Mouse (Mus musculus): ENCODE data around the gene Mcts2. TPM values are rescaled to one million over a fixed set of nuclear protein-coding genes. Genes with fewer than 3 reads are reported as not detected.
A peak's percentile ranks its signal among the peaks of the same experiment; 100 is the strongest.

Gene Mcts2
- polyA plus RNA-seq, 1 experiment from 2014 or later, result 43.4 TPM

GRCm38 (mm10) chr2:152727795-152728510 lies 41.1 kb downstream of the Mcts2 start:
- H3K4me2 ChIP-seq, result no peak overlapping the region
- ATAC-seq (ENCODE audit: low FRiP score) (no peak), DNase-seq (ENCODE audit: low spot score, missing footprints) (no peak)
- H3K4me3 ChIP-seq (ENCODE audit: low read depth, low read length), result no peak overlapping the region
- H3K27ac ChIP-seq (ENCODE audit: low read depth, low read length), result no peak overlapping the region; the same call in 1 of the 2 replicates
- H3K9ac ChIP-seq (ENCODE audit: low read length), result no peak overlapping the region
- H3K4me1 ChIP-seq (ENCODE audit: control insufficient read depth, insufficient read depth, low read length), result peaks cover 23% of the 10 kb centered on the region
- H3K9me3 ChIP-seq (ENCODE audit: control insufficient read depth, low read length), result no peaks in the 10 kb centered on the region
- no peaks in the 10 kb centered on the region for H3K27me3 ChIP-seq (ENCODE audit: control insufficient read depth, insufficient read depth, low read length)
- 87% methylated on average over 14 of the region's 14 CpGs for WGBS
- H3K36me3 ChIP-seq (ENCODE audit: control insufficient read depth, insufficient read depth, low read length), result no peaks in the 10 kb centered on the region

GRCm38 (mm10) chr2:152728594-152728993 lies 41.8 kb downstream of the Mcts2 start:
- Histone ChIP-seq H3K9me3 (ENCODE audit: control insufficient read depth, low read length) (no peaks in the 10 kb centered on the region), H3K4me2 (no peak overlapping the region), H3K27me3 (ENCODE audit: control insufficient read depth, insufficient read depth, low read length) (no peaks in the 10 kb centered on the region), H3K9ac (ENCODE audit: low read length) (no peak overlapping the region), H3K27ac (ENCODE audit: low read depth, low read length) (no peak overlapping the region), H3K4me1 (ENCODE audit: control insufficient read depth, insufficient read depth, low read length) (peaks cover 22% of the 10 kb centered on the region), H3K36me3 (ENCODE audit: control insufficient read depth, insufficient read depth, low read length) (no peaks in the 10 kb centered on the region), H3K4me3 (ENCODE audit: low read depth, low read length) (no peak overlapping the region)
- DNase-seq (ENCODE audit: low spot score, missing footprints) (no peak), ATAC-seq (ENCODE audit: low FRiP score) (no peak)
- 89% methylated on average over 7 of the region's 7 CpGs for WGBS

DNA sequence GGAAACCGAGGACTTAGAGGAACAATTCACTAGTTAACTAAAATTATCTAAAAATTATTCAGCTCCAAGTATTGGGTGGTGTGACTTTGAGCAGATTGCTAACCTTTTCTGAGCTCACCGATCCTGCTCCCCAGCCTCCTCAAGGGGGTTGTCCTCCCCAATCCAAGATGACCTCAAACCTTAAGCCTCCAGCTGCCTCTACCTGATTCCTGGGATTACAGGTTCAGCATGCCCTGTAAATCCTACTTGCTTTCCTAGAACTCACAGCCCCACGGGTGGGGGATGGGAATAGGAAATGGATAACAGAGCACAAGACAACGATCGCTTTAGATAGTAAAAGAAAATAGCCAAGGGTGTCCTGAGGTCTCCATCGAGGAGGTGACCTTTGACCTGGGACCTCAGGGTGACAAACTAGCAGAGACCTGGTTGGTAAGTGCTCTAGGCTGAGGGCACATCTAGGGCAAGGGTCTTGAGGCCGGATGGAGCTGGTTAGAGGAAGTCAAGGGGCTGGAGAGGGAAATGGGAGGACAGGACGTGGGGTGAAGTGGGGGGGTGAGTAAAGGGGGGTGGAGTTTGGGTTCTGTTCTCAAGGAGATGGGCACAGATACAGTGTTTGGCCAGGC lies 42.3 kb downstream of the Mcts2 start:
- no peaks in the 10 kb centered on the region for H3K9me3 ChIP-seq (ENCODE audit: control insufficient read depth, low read length)
- H3K27ac ChIP-seq (ENCODE audit: low read depth, low read length), result no peak overlapping the region
- H3K4me3 ChIP-seq (ENCODE audit: low read depth, low read length), result no peak overlapping the region
- no peaks in the 10 kb centered on the region for H3K27me3 ChIP-seq (ENCODE audit: control insufficient read depth, insufficient read depth, low read length)
- no peaks in the 10 kb centered on the region for H3K36me3 ChIP-seq (ENCODE audit: control insufficient read depth, insufficient read depth, low read length)
- ATAC-seq (ENCODE audit: low FRiP score) (no peak), DNase-seq (ENCODE audit: low spot score, missing footprints) (no peak)
- 58% methylated on average over 8 of the region's 8 CpGs for WGBS
- peaks cover 18% of the 10 kb centered on the region for H3K4me1 ChIP-seq (ENCODE audit: control insufficient read depth, insufficient read depth, low read length)
- no peak overlapping the region for H3K9ac ChIP-seq (ENCODE audit: low read length)
- H3K4me2 ChIP-seq, result no peak overlapping the region

GRCm38 (mm10) chr2:152729636-152730020 lies 42.8 kb downstream of the Mcts2 start:
- Histone ChIP-seq H3K36me3 (ENCODE audit: control insufficient read depth, insufficient read depth, low read length) (no peaks in the 10 kb centered on the region), H3K9me3 (ENCODE audit: control insufficient read depth, low read length) (no peaks in the 10 kb centered on the region), H3K4me3 (ENCODE audit: low read depth, low read length) (no peak overlapping the region), H3K4me2 (no peak overlapping the region), H3K9ac (ENCODE audit: low read length) (no peak overlapping the region), H3K4me1 (ENCODE audit: control insufficient read depth, insufficient read depth, low read length) (peaks cover 21% of the 10 kb centered on the region), H3K27ac (ENCODE audit: low read depth, low read length) (no peak overlapping the region), H3K27me3 (ENCODE audit: control insufficient read depth, insufficient read depth, low read length) (no peaks in the 10 kb centered on the region)
- no peak for DNase-seq (ENCODE audit: low spot score, missing footprints)
- ATAC-seq (ENCODE audit: low FRiP score), result peak; percentile 54; the same call in 1 of the 2 replicates
- WGBS, result 51% methylated on average over 7 of the region's 7 CpGs

- no peak overlapping the region for H3K4me2 ChIP-seq
- no peaks in the 10 kb centered on the region for H3K9me3 ChIP-seq (ENCODE audit: control insufficient read depth, low read length)
- H3K4me3 ChIP-seq (ENCODE audit: low read depth, low read length), result no peak overlapping the region
- no peak overlapping the region for H3K27ac ChIP-seq (ENCODE audit: low read depth, low read length)
- DNase-seq (ENCODE audit: low spot score, missing footprints), result no peak
- WGBS, result 89% methylated on average over 2 of the region's 2 CpGs
- ATAC-seq (ENCODE audit: low FRiP score), result no peak
- H3K9ac ChIP-seq (ENCODE audit: low read length), result no peak overlapping the region
- H3K4me1 ChIP-seq (ENCODE audit: control insufficient read depth, insufficient read depth, low read length), result peaks cover 40% of the 10 kb centered on the region
- no peaks in the 10 kb centered on the region for H3K36me3 ChIP-seq (ENCODE audit: control insufficient read depth, insufficient read depth, low read length)
- H3K27me3 ChIP-seq (ENCODE audit: control insufficient read depth, insufficient read depth, low read length), result no peaks in the 10 kb centered on the region
Observed at GRCm38 (mm10) chr2:152733201-152733600, 46.4 kb downstream of the Mcts2 start.

DNA sequence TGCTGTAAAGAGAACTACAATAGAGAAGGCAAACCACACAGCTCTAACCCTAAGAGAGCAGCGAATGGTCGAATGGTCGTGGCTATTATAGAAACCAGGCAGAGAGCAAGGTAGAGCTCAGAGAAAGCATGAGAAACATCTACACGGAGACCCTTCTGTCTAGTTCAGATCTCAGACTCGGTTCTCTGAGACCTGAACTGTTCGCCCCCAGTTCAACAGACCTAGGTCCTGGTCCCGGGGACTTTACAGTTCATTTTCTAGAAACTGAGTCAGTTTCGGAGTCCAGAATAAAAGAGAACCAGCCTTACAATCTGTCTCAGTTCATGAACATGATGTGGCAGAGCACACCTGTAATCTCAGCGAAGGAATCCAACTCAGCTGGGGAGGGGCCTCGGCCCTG lies 47.7 kb downstream of the Mcts2 start:
- peak overlapping the region; percentile 49 for H3K9ac ChIP-seq (ENCODE audit: low read length)

DNA sequence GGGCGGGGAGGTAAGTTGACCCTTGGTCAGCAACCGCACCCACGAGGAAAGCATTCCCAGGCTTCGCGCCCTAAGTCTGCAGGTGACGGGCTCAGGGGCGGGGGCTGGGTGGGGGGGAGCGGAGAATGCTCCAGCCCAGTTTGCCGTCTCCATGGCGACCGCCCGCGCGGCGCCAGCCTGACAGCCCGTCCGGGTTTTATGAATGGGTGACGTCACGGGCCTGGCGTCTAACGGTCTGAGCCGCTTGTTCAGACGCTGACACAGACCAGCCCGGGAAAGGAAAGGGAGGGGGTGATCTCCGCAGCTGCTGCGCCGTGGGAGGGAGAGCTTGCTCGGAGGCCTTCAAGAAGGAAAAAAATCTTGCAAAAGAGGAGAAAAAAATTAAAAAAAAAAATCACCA lies 48.1 kb downstream of the Mcts2 start:
- no peaks in the 10 kb centered on the region for H3K27me3 ChIP-seq (ENCODE audit: control insufficient read depth, insufficient read depth, low read length)
- peaks cover 46% of the 10 kb centered on the region for H3K4me1 ChIP-seq (ENCODE audit: control insufficient read depth, insufficient read depth, low read length)
- no peaks in the 10 kb centered on the region for H3K9me3 ChIP-seq (ENCODE audit: control insufficient read depth, low read length)
- H3K27ac ChIP-seq (ENCODE audit: low read depth, low read length), result peak overlapping the region; percentile 55
- H3K4me2 ChIP-seq, result peak overlapping the region; percentile 91
- H3K4me3 ChIP-seq (ENCODE audit: low read depth, low read length), result peak overlapping the region; percentile 28
- no peaks in the 10 kb centered on the region for H3K36me3 ChIP-seq (ENCODE audit: control insufficient read depth, insufficient read depth, low read length)
- peak; percentile 91 for ATAC-seq (ENCODE audit: low FRiP score)
- WGBS, result under 1% methylated on average over 28 of the region's 28 CpGs
- H3K9ac ChIP-seq (ENCODE audit: low read length), result peak overlapping the region; percentile 49
- DNase-seq (ENCODE audit: low spot score, missing footprints), result peak; percentile 99

More for the DNA sequence above, 47.7 kb downstream of the Mcts2 start:
- H3K4me3 ChIP-seq (ENCODE audit: low read depth, low read length), result peak overlapping the region; percentile 28
- ATAC-seq (ENCODE audit: low FRiP score) (no peak), DNase-seq (ENCODE audit: low spot score, missing footprints) (peak; percentile 93)
- 11% methylated on average over 10 of the region's 10 CpGs for WGBS
- no peaks in the 10 kb centered on the region for H3K36me3 ChIP-seq (ENCODE audit: control insufficient read depth, insufficient read depth, low read length)
- peak overlapping the region; percentile 91 for H3K4me2 ChIP-seq
- H3K27ac ChIP-seq (ENCODE audit: low read depth, low read length), result no peak overlapping the region
- H3K27me3 ChIP-seq (ENCODE audit: control insufficient read depth, insufficient read depth, low read length), result no peaks in the 10 kb centered on the region
- peaks cover 46% of the 10 kb centered on the region for H3K4me1 ChIP-seq (ENCODE audit: control insufficient read depth, insufficient read depth, low read length)
- no peaks in the 10 kb centered on the region for H3K9me3 ChIP-seq (ENCODE audit: control insufficient read depth, low read length)

DNA sequence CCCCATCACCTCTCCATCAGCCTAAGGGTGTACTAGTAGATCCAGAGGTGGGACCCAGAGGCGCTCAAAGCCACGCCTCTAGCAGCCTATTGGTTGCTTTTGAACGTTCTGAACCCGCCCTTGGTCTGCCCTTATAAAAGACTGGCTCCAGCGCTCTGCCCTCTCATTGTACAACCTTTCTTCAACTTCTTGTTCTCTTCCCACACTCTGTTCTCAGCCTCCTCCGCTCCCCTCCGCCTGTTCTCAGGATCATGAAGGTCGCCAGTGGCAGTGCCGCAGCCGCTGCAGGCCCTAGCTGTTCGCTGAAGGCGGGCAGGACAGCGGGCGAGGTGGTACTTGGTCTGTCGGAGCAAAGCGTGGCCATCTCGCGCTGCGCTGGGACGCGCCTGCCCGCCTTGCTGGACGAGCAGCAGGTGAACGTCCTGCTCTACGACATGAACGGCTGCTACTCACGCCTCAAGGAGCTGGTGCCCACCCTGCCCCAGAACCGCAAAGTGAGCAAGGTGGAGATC lies 49.3 kb downstream of the Mcts2 start, which contains the start of gene Id1:
Gene Id1 (plus strand): TSS at position 162 of the 512 bp plus-strand sequence.
- Histone ChIP-seq H3K9me3 (ENCODE audit: control insufficient read depth, low read length) (no peaks in the 10 kb centered on the region), H3K36me3 (ENCODE audit: control insufficient read depth, insufficient read depth, low read length) (no peaks in the 10 kb centered on the region), H3K4me2 (peak within 1 kb of the TSS; percentile 91), H3K27ac (ENCODE audit: low read depth, low read length) (peak within 1 kb of the TSS; percentile 76), H3K4me3 (ENCODE audit: low read depth, low read length) (peak within 1 kb of the TSS; percentile 68), H3K27me3 (ENCODE audit: control insufficient read depth, insufficient read depth, low read length) (no peaks in the 10 kb centered on the region), H3K4me1 (ENCODE audit: control insufficient read depth, insufficient read depth, low read length) (peaks cover 46% of the 10 kb centered on the region), H3K9ac (ENCODE audit: low read length) (peak within 1 kb of the TSS; percentile 89)
- 1% methylated on average over 28 of the region's 28 CpGs for WGBS
- ATAC-seq (ENCODE audit: low FRiP score) (peak; percentile 68), DNase-seq (ENCODE audit: low spot score, missing footprints) (peak; percentile 98)

- Histone ChIP-seq H3K4me3 (ENCODE audit: low read depth, low read length) (peak overlapping the region; percentile 68), H3K9me3 (ENCODE audit: control insufficient read depth, low read length) (no peaks in the 10 kb centered on the region), H3K4me1 (ENCODE audit: control insufficient read depth, insufficient read depth, low read length) (peaks cover 48% of the 10 kb centered on the region), H3K9ac (ENCODE audit: low read length) (peak overlapping the region; percentile 89), H3K4me2 (peak overlapping the region; percentile 91), H3K36me3 (ENCODE audit: control insufficient read depth, insufficient read depth, low read length) (no peaks in the 10 kb centered on the region), H3K27ac (ENCODE audit: low read depth, low read length) (peak overlapping the region; percentile 76), H3K27me3 (ENCODE audit: control insufficient read depth, insufficient read depth, low read length) (no peaks in the 10 kb centered on the region)
- WGBS, result under 1% methylated on average over 22 of the region's 22 CpGs
- no peak for ATAC-seq (ENCODE audit: low FRiP score)
- peak; percentile 94 for DNase-seq (ENCODE audit: low spot score, missing footprints)
Observed at GRCm38 (mm10) chr2:152736748-152737147, 49.9 kb downstream of the Mcts2 start.
